Comparison of ENCODE assay signal across 10 mouse cellular contexts in genomic region chr10:101681437-101681912, GRCm38 (mm10). TPM values are rescaled to one million over a fixed set of nuclear protein-coding genes. Genes with fewer than 3 reads are reported as not detected.
DNase-seq lines count a peak whose midpoint lies in the region; ATAC-seq lines count a peak whose summit lies in the region.
"Had no signal": no experiment of that assay in that cellular context is flagged by ENCODE, and none has a peak within 500 bp of the region (broad histone marks: within the 10 kb centered on the region; RNA-seq: fewer than 3 reads in every experiment).

Mgat4c (plus strand) TSS chr10:101681487.

- H3K4me2 ChIP-seq in heart, embryonic 12.5 days, result no peak within 1 kb of the TSS

- no peaks in the 10 kb centered on the region for H3K36me3 ChIP-seq in heart, embryonic 12.5 days

- no peak within 1 kb of the TSS for H3K4me3 ChIP-seq in heart, embryonic 12.5 days

- H3K27ac ChIP-seq in heart, embryonic 12.5 days (ENCODE audit: poor library complexity, severe bottlenecking), result no peak within 1 kb of the TSS
- H3K27ac ChIP-seq: macrophage had no signal

- DNase-seq in heart, adult 11 months, result peak; percentile 55
- DNase-seq in heart, adult 8-10 months (ENCODE audit: low spot score), result no peak
- DNase-seq in frontal cortex, postnatal 25 days (ENCODE audit: low spot score in 2 of 2), result peak; percentile 21 to 30
- DNase-seq in left cerebral cortex, adult 18-20 months (ENCODE audit: low spot score in 2 of 2), result peak; percentile 30 to 61
- DNase-seq in right cerebral cortex, adult 2 months (ENCODE audit: low spot score in 2 of 2), result peak; percentile 62 to 70
- no peak for DNase-seq in kidney, postnatal 36 days
- DNase-seq: heart, postnatal 14 days had no signal

- WGBS in heart, embryonic 12.5 days, result 58% methylated on average over 6 of the region's 6 CpGs

- ATAC-seq in heart, embryonic 12.5 days (ENCODE audit: insufficient number of reproducible peaks, low FRiP score), result no peak
- ATAC-seq in activated CD4-positive, CD25-positive, alpha-beta regulatory T cell, adult 4 months, result no peak

- H3K27me3 ChIP-seq in heart, embryonic 12.5 days (replicated peaks), result no peaks in the 10 kb centered on the region

- no peaks in the 10 kb centered on the region for H3K9me3 ChIP-seq in heart, embryonic 12.5 days (replicated peaks)

- H3K4me1 ChIP-seq in heart, embryonic 12.5 days (replicated peaks), result no peaks in the 10 kb centered on the region

- no peak within 1 kb of the TSS for H3K9ac ChIP-seq in heart, embryonic 12.5 days

RNA-seq across cellular contexts. Expression of gene Mgat4c, which starts in this region (rescaled TPM):
- not detected for total RNA-seq in heart, adult 8-10 months (2022)
- 10 to 100 TPM; 11.7 to 14.6 TPM for total RNA-seq in left cerebral cortex, adult 18-20 months (2021)
- 0.06 and 0.09 TPM in 2 replicates for polyA plus RNA-seq in heart, embryonic 12.5 days (2016; fragmentation: Nextera tagmentation; extraction: Ambion mirVana)
- polyA plus RNA-seq in activated CD4-positive, CD25-positive, alpha-beta regulatory T cell, adult 4 months (2017; shearing (Covaris generic)), result not detected
- total RNA-seq: heart, postnatal 14 days had no signal
- polyA plus RNA-seq: macrophage had no signal

Comparison
In these comparisons a context has a peak if more than half of its experiments do, and no peak if none do; other contexts are left out.
1. RNA of gene Mgat4c (total RNA-seq): 11.7 to 14.6 TPM in left cerebral cortex, adult 18-20 months; not detected in heart, adult 8-10 months; every median in the first group is over 10 times any median in the second.
2. DNase-seq: peak in heart, adult 11 months (single experiment), frontal cortex, postnatal 25 days (2 of 2), left cerebral cortex, adult 18-20 months (2 of 2) and right cerebral cortex, adult 2 months (2 of 2); none in heart, adult 8-10 months (single experiment) and kidney, postnatal 36 days (0 of 2).